Mouse (Mus musculus): ENCODE data around the gene Nog.

DNA sequence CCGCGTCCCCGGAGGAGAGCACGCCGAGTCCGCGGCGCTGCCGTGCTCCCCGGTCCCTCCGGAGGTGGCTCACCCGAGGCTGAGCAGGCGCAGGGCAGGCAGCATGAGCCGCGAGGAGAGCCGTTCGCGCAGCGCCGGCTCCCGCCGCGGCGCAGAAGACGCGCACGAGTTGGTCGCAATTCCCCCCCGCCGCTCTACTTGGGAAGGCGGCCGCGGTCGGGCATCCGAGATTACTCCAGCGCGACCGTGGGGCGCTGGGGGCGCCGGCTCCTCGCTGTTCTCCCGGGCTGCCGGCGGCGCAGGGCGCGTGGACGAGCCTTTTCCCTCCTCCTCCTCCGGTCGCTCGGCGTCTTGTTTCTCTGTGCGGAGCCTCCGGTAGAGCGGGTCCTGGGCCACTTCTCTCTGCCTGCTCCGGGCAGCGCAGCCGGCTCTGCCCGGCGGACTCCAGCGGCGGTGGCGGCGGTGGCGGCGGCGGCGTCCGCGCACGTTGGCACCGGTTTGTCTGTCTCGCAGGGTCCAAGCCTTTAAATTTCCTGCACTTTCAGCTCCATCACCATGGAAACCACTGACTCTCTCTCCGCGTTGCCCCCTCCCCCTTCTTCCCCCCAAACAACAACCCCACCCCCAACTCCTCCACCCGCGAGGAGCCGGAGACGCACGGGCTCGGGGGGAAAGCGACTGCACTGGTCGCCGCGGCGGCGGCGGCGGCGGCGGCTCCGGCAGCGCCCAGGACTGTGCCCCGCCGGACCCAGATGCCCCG, at the start of gene Nog:
- no peak for TF ChIP-seq POLR2A (IDR thresholded peaks at IDR 0.05; ENCODE audit: borderline replicate concordance, insufficient read depth, low read length)
- no peak for TF ChIP-seq CTCF (IDR thresholded peaks at IDR 0.05; ENCODE audit: borderline replicate concordance, insufficient read depth, low read depth, low read length)

Measured in cerebellum, adult 2 months (tissue).